Mouse (Mus musculus): Measurements from ENCODE around the gene Uba52.

GRCm38 (mm10) chr8:70495001-70495770 is 15.4 kb downstream of the Uba52 start:
- TF ChIP-seq CTCF (IDR thresholded peaks at IDR 0.05; ENCODE audit: low read depth, low read length) (no peak), POLR2A (IDR thresholded peaks at IDR 0.05; ENCODE audit: extremely low read depth, insufficient read depth, low read length) (no peak)

Measured in liver, adult 2 months (tissue).